Comparison of ENCODE assay signal across 24 mouse cellular contexts in genomic region chr4:40885883-40886282, GRCm38 (mm10). TPM values are rescaled to one million over a fixed set of nuclear protein-coding genes. Genes with fewer than 3 reads are reported as not detected.
"Had no signal": no experiment of that assay in that cellular context is flagged by ENCODE, and none has a peak within 500 bp of the region (broad histone marks: within the 10 kb centered on the region; RNA-seq: fewer than 3 reads in every experiment).

No protein-coding gene starts in this region.

- DNase-seq: lung, adult 18-20 months; lung, embryonic 14.5 days; lung, postnatal 10 days; lung, postnatal 4 days; midbrain, embryonic 14.5 days; retina, postnatal 1 day; right cerebral cortex, postnatal 25 days; right cerebral cortex, postnatal 4 days; thymus, adult 2 months; thymus, postnatal 25 days; thymus, postnatal 4 days had no signal

- H3K27ac ChIP-seq: midbrain, embryonic 10.5 days; midbrain, embryonic 12.5 days; neural tube, embryonic 13.5 days; neural tube, embryonic 15.5 days; stomach, embryonic 15.5 days; stomach, postnatal 0 days had no signal

- H3K4me1 ChIP-seq: midbrain, embryonic 10.5 days; midbrain, embryonic 12.5 days; neural tube, embryonic 13.5 days; neural tube, embryonic 15.5 days; stomach, embryonic 15.5 days had no signal

- H3K4me2 ChIP-seq: lung, embryonic 14.5 days; midbrain, embryonic 12.5 days; neural tube, embryonic 13.5 days; neural tube, embryonic 15.5 days; stomach, embryonic 15.5 days had no signal

- H3K36me3 ChIP-seq: midbrain, embryonic 10.5 days; midbrain, embryonic 12.5 days; neural tube, embryonic 13.5 days; neural tube, embryonic 15.5 days; stomach, embryonic 15.5 days had no signal

- H3K9ac ChIP-seq: lung, embryonic 14.5 days; midbrain, embryonic 12.5 days; neural tube, embryonic 13.5 days; neural tube, embryonic 15.5 days; stomach, embryonic 15.5 days had no signal

- ATAC-seq: midbrain, embryonic 16.5 days had no signal

- H3K27me3 ChIP-seq: midbrain, embryonic 12.5 days; neural tube, embryonic 13.5 days; neural tube, embryonic 15.5 days; stomach, embryonic 15.5 days had no signal

- H3K9me3 ChIP-seq: midbrain, embryonic 10.5 days; midbrain, embryonic 12.5 days; neural tube, embryonic 13.5 days; neural tube, embryonic 15.5 days; stomach, embryonic 15.5 days had no signal

- H3K4me3 ChIP-seq: midbrain, embryonic 10.5 days; midbrain, embryonic 12.5 days; myocyte; neural tube, embryonic 13.5 days; neural tube, embryonic 15.5 days; stomach, embryonic 15.5 days had no signal

RNA-seq across cellular contexts. Expression of gene Spink4, which starts 34.0 kb away (rescaled TPM):
- total RNA-seq: megakaryocyte, adult 5-6 weeks; megakaryocyte-erythroid progenitor cell, adult 5-6 weeks had no signal
- polyA plus RNA-seq: lung, embryonic 14.5 days; midbrain, embryonic 10.5 days; midbrain, embryonic 12.5 days; midbrain, embryonic 14.5 days; midbrain, embryonic 16.5 days; neural tube, embryonic 11.5 days; neural tube, embryonic 13.5 days; neural tube, embryonic 15.5 days; spleen, adult 2 months; urinary bladder, adult 2 months had no signal
